Mouse (Mus musculus): ENCODE data around the gene Mybbp1a. TPM values are rescaled to one million over a fixed set of nuclear protein-coding genes. Genes with fewer than 3 reads are reported as not detected.

Gene Mybbp1a
- total RNA-seq, 2 experiments from 2014 or later = 40.9 to 42.8 TPM

DNA sequence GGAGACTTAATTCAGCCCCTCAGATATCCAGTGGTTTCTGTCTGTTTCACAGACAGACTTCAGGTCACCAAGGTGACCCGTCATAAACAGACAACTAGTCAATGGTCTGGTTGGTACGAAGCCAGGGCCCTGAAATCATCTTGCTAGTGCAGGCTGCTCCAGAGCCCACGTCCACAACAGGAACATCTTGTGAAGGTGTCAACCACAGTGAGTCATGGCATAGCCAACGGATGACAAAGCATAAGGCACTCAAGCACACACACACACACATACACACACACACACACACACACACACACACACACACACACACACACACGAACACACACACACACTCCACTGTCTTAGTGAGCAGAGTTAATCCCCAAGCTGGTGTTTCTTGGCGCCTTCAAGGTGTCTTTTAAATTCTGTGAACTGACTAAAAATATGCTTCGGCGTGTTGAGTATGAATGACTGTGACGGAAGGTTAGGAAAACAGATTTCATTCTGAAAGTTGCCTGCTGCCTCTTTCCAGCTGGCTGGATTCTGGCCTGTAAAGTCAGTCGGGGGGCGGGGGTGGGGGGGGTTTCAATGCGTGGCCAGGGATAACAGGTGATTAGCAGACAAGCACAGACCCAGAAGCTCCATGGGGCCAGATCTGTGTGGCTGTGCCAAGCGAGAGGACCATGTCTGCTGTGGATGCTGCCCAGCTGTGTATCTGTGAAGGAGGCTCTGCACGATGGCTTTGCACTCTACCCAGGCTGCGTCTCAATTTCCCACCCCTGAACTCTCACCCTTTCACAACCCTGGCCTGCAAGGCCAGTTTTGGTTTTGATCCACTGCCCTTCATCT is 50.2 kb downstream of the Mybbp1a start:
- DNase-seq (ENCODE audit: low spot score) = no peak
- intact Hi-C loops (cut with DNase I) = loop anchor here (2.0 to 5.0 kb wide), 2 partner anchors 36 to 71 kb away; no protein-coding TSS in a partner anchor

DNA sequence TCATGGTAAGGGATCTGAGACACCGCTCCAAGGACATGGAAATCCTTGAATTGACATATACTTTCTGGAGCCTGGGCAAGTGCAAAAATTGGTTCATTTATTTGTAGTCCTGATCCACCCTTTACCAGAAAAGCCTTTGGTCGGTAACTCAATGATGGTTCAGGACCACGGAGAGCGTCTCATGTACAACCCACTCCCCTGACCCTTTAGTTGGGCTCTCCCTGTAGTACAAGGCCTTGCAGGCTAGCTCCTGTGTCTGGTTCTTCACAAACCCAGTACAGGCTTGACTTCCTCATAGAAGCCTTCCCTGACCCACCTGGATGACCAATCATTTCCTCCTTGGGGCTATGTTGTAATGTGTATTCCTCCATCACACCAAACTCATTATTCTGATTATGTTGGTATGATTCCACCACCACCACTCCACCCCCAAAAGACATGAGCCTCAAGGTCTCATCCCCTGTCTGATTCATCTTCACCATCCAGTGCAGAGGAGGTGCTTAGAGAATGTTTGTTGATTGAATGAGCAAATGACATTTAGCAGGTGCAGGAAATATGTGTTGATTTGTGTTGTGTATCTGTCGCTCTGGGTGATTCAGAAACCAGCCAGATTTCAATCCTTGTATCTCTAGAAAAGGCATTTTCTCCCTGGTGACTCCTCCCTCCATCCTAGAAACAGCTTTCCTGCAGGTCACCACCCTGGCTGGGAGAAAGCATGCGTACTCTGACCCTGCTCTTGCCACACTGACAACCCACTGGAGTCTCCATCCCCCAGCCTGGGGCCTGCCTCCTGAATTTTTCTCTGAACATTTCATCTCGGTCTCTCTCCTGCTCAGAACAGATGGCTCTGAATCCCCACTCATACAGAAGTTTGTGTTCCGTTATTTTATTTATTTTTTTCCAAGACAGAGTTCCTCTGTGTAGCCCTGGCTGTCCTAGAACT is 53.2 kb downstream of the Mybbp1a start:
- DNase-seq (ENCODE audit: low spot score) = no peak
- intact Hi-C loops (cut with DNase I) = loop anchor here (5.0 kb wide), 1 partner anchor 33 kb away; no protein-coding TSS in a partner anchor

DNA sequence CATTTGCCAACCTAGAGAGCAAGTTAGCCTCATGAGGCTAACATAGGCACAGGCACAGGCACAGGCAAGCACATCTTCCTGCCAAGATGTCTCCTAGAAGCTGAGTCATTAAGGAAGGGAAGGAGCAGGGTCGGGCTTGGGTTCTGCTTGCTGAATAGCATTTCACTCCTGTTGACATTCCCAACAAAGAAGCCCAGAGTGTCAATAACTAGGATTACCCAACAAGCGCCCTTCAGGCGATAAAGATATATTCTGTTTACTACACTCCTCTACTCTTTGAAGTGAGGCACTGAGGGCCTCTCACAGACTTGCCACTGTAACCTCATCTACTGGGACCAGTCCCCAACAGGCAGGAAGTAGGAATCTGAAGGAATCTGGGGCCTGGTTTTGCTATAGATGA is 54.9 kb downstream of the Mybbp1a start:
- intact Hi-C loops (cut with DNase I) = no loop called here
- DNase-seq (ENCODE audit: low spot score) = no peak

DNA sequence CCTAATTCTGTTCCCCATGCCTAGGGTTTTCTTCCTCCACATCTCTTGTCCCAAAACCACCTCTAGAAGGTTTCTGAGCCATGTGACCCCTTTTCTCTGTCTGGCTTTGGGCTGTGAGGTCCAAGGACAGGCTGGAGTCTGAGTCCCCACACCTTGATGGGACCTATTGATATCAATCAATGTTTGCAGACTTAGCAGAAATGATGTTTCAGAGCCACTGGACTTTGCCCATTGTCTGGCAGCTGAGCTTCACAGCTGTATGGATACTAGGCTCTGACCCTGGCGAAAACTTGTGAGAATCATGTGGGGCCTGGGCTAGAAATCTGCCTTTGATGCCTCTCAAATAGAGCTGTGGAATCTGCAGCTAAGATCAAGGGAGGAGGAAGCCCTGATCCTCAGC is 55.6 kb downstream of the Mybbp1a start:
- intact Hi-C loops (cut with DNase I) = no loop called here
- no peak for DNase-seq (ENCODE audit: low spot score)

DNA sequence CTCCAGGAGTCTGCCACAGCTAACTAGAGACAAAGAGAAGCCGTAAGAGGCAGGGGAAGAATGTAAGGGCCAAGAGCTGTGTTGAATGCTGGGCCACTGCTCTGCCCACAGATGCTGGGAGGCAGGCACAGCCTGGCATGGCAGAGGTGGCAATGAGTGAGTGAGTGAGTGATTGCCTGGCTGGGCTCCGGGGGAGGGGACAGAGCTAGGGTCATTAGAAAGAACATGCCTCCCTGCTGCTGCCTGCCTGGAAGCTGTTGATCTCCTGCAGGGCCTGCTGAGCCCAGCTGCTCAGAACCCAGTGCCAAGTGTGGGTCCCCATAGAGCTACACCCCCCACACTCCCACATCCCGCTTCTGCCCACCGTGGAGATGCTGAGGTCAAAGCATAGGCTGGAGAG is 56.2 kb downstream of the Mybbp1a start:
- no peak for DNase-seq (ENCODE audit: low spot score)
- intact Hi-C loops (cut with DNase I) = no loop called here

DNA sequence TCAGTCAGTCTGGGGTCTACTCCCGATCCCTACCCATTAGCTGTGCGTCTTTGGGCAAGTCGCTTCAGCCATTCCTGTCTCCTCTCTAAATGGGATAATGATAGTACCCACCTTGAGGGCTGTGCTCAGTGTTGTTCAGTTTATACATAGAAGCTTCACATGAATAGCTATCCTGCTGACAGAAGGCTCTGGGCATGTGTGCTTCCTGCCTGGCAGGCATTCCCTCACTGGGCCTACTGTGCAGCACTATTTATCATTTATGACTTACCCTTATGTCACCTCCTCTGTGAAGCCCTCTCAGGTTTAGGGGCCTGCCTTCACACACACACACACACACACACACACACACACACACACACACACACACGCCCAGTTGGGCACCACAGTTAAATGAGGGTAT is 59.0 kb downstream of the Mybbp1a start:
- no peak for DNase-seq (ENCODE audit: low spot score)
- intact Hi-C loops (cut with DNase I) = no loop called here

Other genes with a start within 250 kb of the Mybbp1a start
- gene Gm43951, start 234.5 kb upstream of the Mybbp1a start, total RNA-seq (2021) = under 1 TPM; 0.13 to 0.17 TPM
- 1 to 10 TPM; 2.5 to 3.3 TPM for gene 4933427D14Rik, start 233.9 kb upstream of the Mybbp1a start, total RNA-seq (2021)
- gene Txndc17, start 233.8 kb upstream of the Mybbp1a start, total RNA-seq (2021) = 10 to 100 TPM; 36.8 to 38.6 TPM
- 10 to 100 TPM; 10.4 to 10.6 TPM for gene Med31, start 225.8 kb upstream of the Mybbp1a start, total RNA-seq (2021)
- not detected for gene Slc13a5, start 174.1 kb upstream of the Mybbp1a start, total RNA-seq (2021)
- gene Xaf1, start 139.7 kb upstream of the Mybbp1a start, total RNA-seq (2021) = 10 to 100 TPM; 10.7 to 12.0 TPM
- not detected for gene Fbxo39, start 126.9 kb upstream of the Mybbp1a start, total RNA-seq (2021)
- not detected for gene Tekt1, start 78.9 kb upstream of the Mybbp1a start, total RNA-seq (2021)
- gene Smtnl2, start 29.6 kb upstream of the Mybbp1a start, total RNA-seq (2021) = 10 to 100 TPM; 19.0 to 21.6 TPM
- gene Ggt6, start 5.8 kb upstream of the Mybbp1a start, total RNA-seq (2021) = under 1 TPM in 1 of 2 experiments, not detected in 1; 0.31 TPM
- gene Spns2, start 48.5 kb downstream of the Mybbp1a start, total RNA-seq (2021) = 10 to 100 TPM in 1 of 2 experiments, 1 to 10 TPM in 1; 9.2 to 12.9 TPM
- gene Spns3, start 109.2 kb downstream of the Mybbp1a start, total RNA-seq (2021) = not detected
- 10 to 100 TPM; 63.6 to 66.5 TPM for gene Ube2g1, start 165.9 kb downstream of the Mybbp1a start, total RNA-seq (2021)
- gene Ankfy1, start 248.7 kb downstream of the Mybbp1a start, total RNA-seq (2021) = 10 to 100 TPM; 16.6 to 18.5 TPM